Comparison of ENCODE assay signal across 15 mouse cellular contexts in the genomic region with DNA sequence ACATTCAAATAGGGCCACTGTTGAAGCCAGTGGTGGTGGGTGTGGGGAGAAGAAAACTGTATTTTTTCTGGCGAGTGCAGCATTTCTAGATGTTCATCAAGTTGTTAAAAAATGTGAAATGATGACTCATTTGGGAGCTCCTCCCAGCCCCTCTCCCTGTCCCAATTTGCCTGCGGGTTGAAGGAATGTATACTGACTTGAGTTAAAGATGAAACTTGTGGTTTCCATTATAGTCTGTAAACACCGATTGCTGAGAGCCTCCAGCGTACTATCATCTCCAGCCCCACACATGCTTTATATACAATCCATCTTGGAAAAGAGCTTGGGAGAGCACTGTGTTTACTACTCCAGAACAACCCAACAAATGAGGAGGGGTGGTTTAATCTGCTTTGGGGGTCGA.
"Had no signal": no experiment of that assay in that cellular context is flagged by ENCODE, and none has a peak within 500 bp of the region (broad histone marks: within the 10 kb centered on the region; RNA-seq: fewer than 3 reads in every experiment).

No protein-coding gene starts in this region.

- H3K4me1 ChIP-seq: kidney, embryonic 15.5 days; liver, embryonic 15.5 days; midbrain, embryonic 12.5 days; neural tube, embryonic 13.5 days had no signal

- H3K36me3 ChIP-seq: kidney, embryonic 15.5 days; liver, embryonic 15.5 days; midbrain, embryonic 12.5 days; neural tube, embryonic 13.5 days had no signal

- DNase-seq: kidney, adult 2 months; kidney, postnatal 25 days; lung, adult 2 months; lung, postnatal 10 days; retina, postnatal 1 day; right cerebral cortex, postnatal 4 days; spleen, adult 18-20 months; thymus, adult 18-20 months; thymus, postnatal 14 days had no signal

- H3K4me2 ChIP-seq: kidney, embryonic 15.5 days; liver, embryonic 11.5 days; liver, embryonic 15.5 days; midbrain, embryonic 12.5 days; neural tube, embryonic 13.5 days had no signal

- H3K27ac ChIP-seq: kidney, embryonic 15.5 days; left cerebral cortex, adult 2 months; liver, embryonic 15.5 days; midbrain, embryonic 12.5 days; neural tube, embryonic 13.5 days had no signal

- H3K27me3 ChIP-seq: kidney, embryonic 15.5 days; liver, embryonic 15.5 days; midbrain, embryonic 12.5 days; neural tube, embryonic 13.5 days had no signal

- H3K9ac ChIP-seq: kidney, embryonic 15.5 days; liver, embryonic 15.5 days; midbrain, embryonic 12.5 days; neural tube, embryonic 13.5 days had no signal

- H3K9me3 ChIP-seq: kidney, embryonic 15.5 days; liver, embryonic 15.5 days; midbrain, embryonic 12.5 days; neural tube, embryonic 13.5 days had no signal

- H3K4me3 ChIP-seq: kidney, embryonic 15.5 days; left cerebral cortex, adult 2 months; liver, embryonic 15.5 days; midbrain, embryonic 12.5 days; neural tube, embryonic 13.5 days had no signal
